Mouse (Mus musculus): ENCODE results near the gene Cdyl2.

- no peak for TF ChIP-seq CTCF (IDR thresholded peaks at IDR 0.05; ENCODE audit: extremely low read depth, insufficient read depth, insufficient read length, insufficient replicate concordance)
- no peak for TF ChIP-seq POLR2A (IDR thresholded peaks at IDR 0.05; ENCODE audit: low read depth, low read length)
Observed at GRCm38 (mm10) chr8:116654881-116655280, 77.9 kb downstream of the Cdyl2 start.
